Mouse (Mus musculus) adipocyte (in vitro differentiated cells): ENCODE measurements around the gene Lgmn.

Experiments
- DNase-seq: peaks from one replicate; pipeline ENCODE4 v3.0.0-alpha.2; 2016; ENCODE audit warnings: low spot score

Gene Lgmn

GRCm38 (mm10) chr12:102345031-102345815 lies 94.4 kb downstream of the Lgmn start:
- DNase-seq = no peak
